Mouse (Mus musculus) olfactory bulb, adult 2 months (tissue): ENCODE data around the gene Creb5.

ENCODE experiments used
- CTCF ChIP-seq: fragments of 200-500 bp; IDR thresholded peaks from 2 replicates; pipeline ENCODE4 v1.5.1; 2012; ENCODE audit warnings: low read depth, mild to moderate bottlenecking, low read length, moderate library complexity; ENCODE audit not compliant: insufficient read depth
- POLR2A ChIP-seq: fragments of 200-500 bp; IDR thresholded peaks from 2 replicates; pipeline ENCODE4 v1.6.1; 2012; ENCODE audit warnings: mild to moderate bottlenecking, low read depth, low read length, moderate library complexity; ENCODE audit not compliant: insufficient read depth

- TF ChIP-seq CTCF (no peak), POLR2A (no peak)
Measured at GRCm38 (mm10) chr6:53545989-53546388, 258.9 kb downstream of the Creb5 start.
